9 mouse cellular contexts compared by ENCODE assay signal in genomic region chr11:83224217-83224616, GRCm38 (mm10). TPM values are rescaled to one million over a fixed set of nuclear protein-coding genes. Genes with fewer than 3 reads are reported as not detected.
DNase-seq lines count a peak whose midpoint lies in the region; ATAC-seq and TF ChIP-seq lines count a peak whose summit lies in the region.
"Had no signal": no experiment of that assay in that cellular context is flagged by ENCODE, and none has a peak within 500 bp of the region (broad histone marks: within the 10 kb centered on the region; RNA-seq: fewer than 3 reads in every experiment).

No protein-coding gene starts in this region.

- DNase-seq in kidney, adult 2 months, result peak; percentile 7
- no peak for DNase-seq in kidney, adult 18-20 months
- peak; percentile 82 for DNase-seq in c-Kit-positive CD71-positive TER-119-positive erythroid progenitor cells, embryonic 14.5 days (ENCODE audit: low spot score)
- peak; percentile 78 for DNase-seq in thymus, postnatal 14 days
- DNase-seq in gastrocnemius, postnatal 10 days, result no peak
- DNase-seq in layer of hippocampus, adult 2 months (ENCODE audit: low spot score in 2 of 2), result no peak

- no peaks in the 10 kb centered on the region for H3K4me1 ChIP-seq in kidney, adult 2 months (ENCODE audit: control insufficient read depth, insufficient read depth, low read length)
- H3K4me1 ChIP-seq in intestine, postnatal 0 days (replicated peaks; ENCODE audit: control insufficient read depth, insufficient read depth, low read length), result no peaks in the 10 kb centered on the region

- no peak overlapping the region for H3K4me2 ChIP-seq in intestine, postnatal 0 days (replicated peaks; ENCODE audit: low read depth)

- no peak for TF ChIP-seq POLR2A in kidney, adult 2 months (IDR thresholded peaks at IDR 0.05; ENCODE audit: low read depth, low read length)

- 82% methylated on average over 9 of the region's 9 CpGs for WGBS in kidney, adult 2 months
- 86% methylated on average over 9 of the region's 9 CpGs for WGBS in intestine, postnatal 0 days

- no peaks in the 10 kb centered on the region for H3K27me3 ChIP-seq in kidney, adult 2 months (replicated peaks; ENCODE audit: control insufficient read depth, insufficient read depth, low read length)
- H3K27me3 ChIP-seq in intestine, postnatal 0 days (replicated peaks; ENCODE audit: control insufficient read depth, insufficient read depth, low read length), result no peaks in the 10 kb centered on the region

- ATAC-seq in megakaryocyte, adult 5-6 weeks (ENCODE audit: poor library complexity, severe bottlenecking), result peak; percentile 94
- no peak for ATAC-seq in intestine, postnatal 0 days
- ATAC-seq: hindbrain, postnatal 0 days had no signal

- H3K9me3 ChIP-seq in intestine, postnatal 0 days (ENCODE audit: control insufficient read depth), result no peaks in the 10 kb centered on the region

- H3K27ac ChIP-seq in kidney, adult 2 months (ENCODE audit: insufficient read depth, low read depth, low read length), result no peak overlapping the region
- no peak overlapping the region for H3K27ac ChIP-seq in layer of hippocampus, adult 2 months
- no peak overlapping the region for H3K27ac ChIP-seq in intestine, postnatal 0 days (ENCODE audit: low read depth, low read length)
- H3K27ac ChIP-seq: hindbrain, postnatal 0 days had no signal

- H3K4me3 ChIP-seq in kidney, adult 2 months (ENCODE audit: insufficient read depth, low read depth, low read length), result no peak overlapping the region
- no peak overlapping the region for H3K4me3 ChIP-seq in layer of hippocampus, adult 2 months
- H3K4me3 ChIP-seq in intestine, postnatal 0 days (ENCODE audit: low read depth, low read length), result no peak overlapping the region

- no peaks in the 10 kb centered on the region for H3K36me3 ChIP-seq in kidney, adult 2 months (ENCODE audit: control insufficient read depth, insufficient read depth, low read length)
- H3K36me3 ChIP-seq in intestine, postnatal 0 days (ENCODE audit: control insufficient read depth, insufficient read depth), result no peaks in the 10 kb centered on the region

- H3K9ac ChIP-seq in intestine, postnatal 0 days (ENCODE audit: low read depth, low read length), result no peak overlapping the region

- TF ChIP-seq CTCF in kidney, adult 2 months (conservative IDR thresholded peaks at IDR 0.05; ENCODE audit: insufficient read depth, insufficient read length, low read depth, low read length), result no peak
- no peak for TF ChIP-seq CTCF in layer of hippocampus, adult 2 months (conservative IDR thresholded peaks at IDR 0.05)
- no peak for TF ChIP-seq CTCF in intestine, postnatal 0 days (IDR thresholded peaks at IDR 0.05; ENCODE audit: low read depth)

RNA-seq across cellular contexts. Expression of gene Slfn3, which starts 33.1 kb away (rescaled TPM):
- 0.72 TPM in 2 replicates for polyA plus RNA-seq in kidney, adult 2 months (2012; rRNA removed)
- total RNA-seq in megakaryocyte, adult 5-6 weeks (2015), result 29.0 and 29.7 TPM in 2 replicates
- total RNA-seq in megakaryocyte, adult 5-6 weeks (2017), result 43.8 and 49.6 TPM in 2 replicates
- 1 to 10 TPM in 1 of 2 experiments, under 1 TPM in 1; 0.97 to 1.1 TPM for total RNA-seq in gastrocnemius, postnatal 10 days (2021)
- total RNA-seq in layer of hippocampus, adult 2 months (2021), result under 1 TPM; 0.32 to 0.41 TPM
- polyA plus RNA-seq in intestine, postnatal 0 days (2015; fragmentation: Nextera tagmentation; extraction: Ambion mirVana), result 0.59 and 0.82 TPM in 2 replicates

RNA-seq across cellular contexts. Expression of gene Slfn4, which starts 49.2 kb away (rescaled TPM):
- 0.10 and 0.30 TPM in 2 replicates for polyA plus RNA-seq in kidney, adult 2 months (2012; rRNA removed)
- total RNA-seq in megakaryocyte, adult 5-6 weeks (2015), result 257 and 290 TPM in 2 replicates
- 88.0 and 113 TPM in 2 replicates for total RNA-seq in megakaryocyte, adult 5-6 weeks (2017)
- total RNA-seq in gastrocnemius, postnatal 10 days (2021), result under 1 TPM in 1 of 2 experiments, not detected in 1; 0.16 TPM
- not detected for total RNA-seq in layer of hippocampus, adult 2 months (2021)
- polyA plus RNA-seq in intestine, postnatal 0 days (2015; fragmentation: Nextera tagmentation; extraction: Ambion mirVana), result 1.3 and 1.9 TPM in 2 replicates

Comparison
In these comparisons a context has a peak if more than half of its experiments do, and no peak if none do; other contexts are left out.
1. DNase-seq: peak in kidney, adult 2 months (single experiment), c-Kit-positive CD71-positive TER-119-positive erythroid progenitor cells, embryonic 14.5 days (single experiment) and thymus, postnatal 14 days (single experiment); none in kidney, adult 18-20 months (single experiment), gastrocnemius, postnatal 10 days (single experiment) and layer of hippocampus, adult 2 months (0 of 2).
2. RNA of gene Slfn3, which starts 33.1 kb away (total RNA-seq): 29.0 to 49.6 TPM in megakaryocyte, adult 5-6 weeks; 0.97 to 1.1 TPM in gastrocnemius, postnatal 10 days and 0.32 to 0.41 TPM in layer of hippocampus, adult 2 months; every median in the first group is over 10 times any median in the second.
3. RNA of gene Slfn4, which starts 49.2 kb away (total RNA-seq): 88.0 to 290 TPM in megakaryocyte, adult 5-6 weeks; 0.16 TPM in gastrocnemius, postnatal 10 days and not detected in layer of hippocampus, adult 2 months; every median in the first group is over 10 times any median in the second.